Mouse (Mus musculus) G1E (cell line): ENCODE results near the gene Pyroxd2.

Experiments
- CTCF ChIP-seq: IDR thresholded peaks from 2 replicates; pipeline ENCODE4 v1.5.1; 2012; ENCODE audit warnings: low read depth, low read length, inconsistent platforms, mixed read lengths
- GATA2 ChIP-seq: IDR thresholded peaks from 2 replicates; pipeline ENCODE4 v1.6.1; 2012; ENCODE audit warnings: low read depth, low read length, inconsistent platforms, borderline replicate concordance

DNA sequence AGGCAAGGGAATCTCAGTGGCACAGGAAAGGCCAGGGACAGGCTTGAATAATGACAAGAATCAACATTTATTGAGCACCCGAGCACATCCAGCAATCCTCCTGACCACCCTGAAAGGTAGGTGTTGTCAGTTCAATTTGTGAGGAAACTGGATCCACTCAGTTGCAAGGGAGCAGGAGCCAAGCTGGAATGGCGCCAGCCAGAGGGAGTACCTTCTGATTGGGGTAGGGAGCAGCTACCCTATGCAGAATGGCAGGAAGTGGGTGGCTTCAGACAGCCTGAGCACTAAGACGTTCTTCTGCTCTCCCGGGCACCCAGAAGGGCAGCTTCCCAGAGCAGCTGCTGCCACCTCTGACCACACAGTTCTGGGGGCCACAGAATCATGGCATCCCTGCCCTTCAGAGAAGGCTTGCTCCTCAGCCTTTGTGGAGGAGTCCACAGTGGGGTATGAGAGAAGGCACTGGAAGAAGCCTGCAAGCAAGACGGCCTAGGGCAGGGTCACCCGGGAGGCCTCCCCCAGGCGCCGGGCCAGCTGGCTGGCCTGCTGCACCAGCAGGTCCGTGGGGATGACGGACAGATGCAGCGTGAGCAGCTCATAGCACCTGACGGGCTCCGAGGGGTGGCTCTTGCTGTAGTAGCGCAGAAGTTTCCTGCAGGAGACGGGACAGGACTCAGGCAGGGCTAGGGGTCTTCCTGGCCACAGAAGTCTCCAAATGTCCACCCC lies 2.7 kb upstream of the Pyroxd2 start:
- TF ChIP-seq CTCF (no peak), GATA2 (no peak)
